Mouse (Mus musculus) ES-Bruce4 (cell line): ENCODE measurements around the gene Arhgap9. TPM values are rescaled to one million over a fixed set of nuclear protein-coding genes. Genes with fewer than 3 reads are reported as not detected.
A peak's percentile ranks its signal among the peaks of the same experiment; 100 is the strongest.

Source experiments
- H3K27ac ChIP-seq: 2 replicates; pipeline ENCODE4 v1.5.1; 2012; ENCODE audit warnings: low read length, inconsistent platforms; ENCODE audit not compliant: insufficient read depth
- H3K27me3 ChIP-seq: 2 replicates; pipeline ENCODE4 v1.6.1; 2012; ENCODE audit warnings: mild to moderate bottlenecking, low read length, inconsistent platforms; ENCODE audit not compliant: control insufficient read depth, poor library complexity, insufficient read depth, severe bottlenecking
- H3K36me3 ChIP-seq: 2 replicates; pipeline ENCODE4 v1.6.1; 2012; ENCODE audit warnings: inconsistent platforms, mild to moderate bottlenecking, low read length, moderate library complexity; ENCODE audit not compliant: control insufficient read depth, poor library complexity, insufficient read depth, severe bottlenecking
- H3K4me1 ChIP-seq: one replicate; pipeline ENCODE4 v1.8.1; 2011; ENCODE audit warnings: low read length; ENCODE audit not compliant: control insufficient read depth, insufficient read depth
- H3K4me3 ChIP-seq: 2 replicates; pipeline ENCODE4 v1.5.1; 2011; ENCODE audit warnings: low read depth, mild to moderate bottlenecking, low read length
- H3K9ac ChIP-seq: 2 replicates; pipeline ENCODE4 v1.6.1; 2012; ENCODE audit warnings: low read depth, mild to moderate bottlenecking, inconsistent platforms; ENCODE audit not compliant: poor library complexity, severe bottlenecking
- H3K9me3 ChIP-seq: replicated peaks from 2 replicates; pipeline ENCODE4 v1.6.1; 2012; ENCODE audit warnings: mild to moderate bottlenecking, low read length, inconsistent platforms; ENCODE audit not compliant: control insufficient read depth, poor library complexity, insufficient read depth, severe bottlenecking
- CTCF ChIP-seq: IDR thresholded peaks from one replicate; pipeline ENCODE4 v1.8.1; 2011; ENCODE audit warnings: low read depth, low read length
- EP300 ChIP-seq: IDR thresholded peaks from 2 replicates; pipeline ENCODE4 v1.6.1; 2011; ENCODE audit warnings: low read depth, low read length; ENCODE audit not compliant: insufficient read depth
- POLR2A ChIP-seq: IDR thresholded peaks from one replicate; pipeline ENCODE4 v1.8.1; 2011; ENCODE audit warnings: low read length; ENCODE audit not compliant: insufficient read depth
- polyA plus RNA-seq: library from polyadenylated mRNA; stranded (reverse); fragments of >200 nt; gene quantifications from 2 replicates; pipeline ENCODE4 v1.2.4, GENCODE M21; 2011; ENCODE audit warnings: low read depth; ENCODE audit not compliant: missing spikeins, insufficient read depth, insufficient read length

Arhgap9 gene
- polyA plus RNA-seq, 1 experiment = 8.5 TPM

- TF ChIP-seq CTCF = no peak
- no peak for TF ChIP-seq EP300
- TF ChIP-seq POLR2A = no peak
These were observed 4.5 kb upstream of the Arhgap9 start for GRCm38 (mm10) chr10:127317277-127317676.

DNA sequence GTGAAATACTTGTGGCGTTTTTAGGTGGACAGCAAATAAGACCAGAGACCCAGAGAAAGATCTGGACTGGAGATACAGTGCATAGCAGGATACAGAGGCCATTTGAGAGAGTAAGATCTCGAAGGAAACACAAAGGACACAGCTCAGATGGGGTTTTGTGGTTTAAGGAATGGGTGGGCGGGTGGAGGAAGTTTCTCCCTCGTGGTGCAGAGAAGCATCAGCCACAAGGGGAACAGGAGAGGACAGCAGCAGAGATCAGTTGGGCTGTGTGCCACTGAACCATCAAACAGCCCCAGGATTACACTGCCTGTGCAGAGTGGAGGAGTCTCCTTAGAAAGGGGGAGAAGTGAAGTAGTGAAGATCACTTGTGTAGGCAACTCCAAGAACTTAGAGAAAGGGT, 3.8 kb upstream of the Arhgap9 start:
- H3K27me3 ChIP-seq = no peaks in the 10 kb centered on the region
- H3K9ac ChIP-seq = no peak overlapping the region
- H3K4me3 ChIP-seq = no peak overlapping the region
- H3K36me3 ChIP-seq = no peaks in the 10 kb centered on the region
- TF ChIP-seq POLR2A (no peak), EP300 (no peak), CTCF (no peak)
- H3K27ac ChIP-seq = no peak overlapping the region
- no peaks in the 10 kb centered on the region for H3K9me3 ChIP-seq
- H3K4me1 ChIP-seq = peaks cover 6% of the 10 kb centered on the region

More at GRCm38 (mm10) chr10:127317277-127317676, 4.5 kb upstream of the Arhgap9 start:
- H3K9ac ChIP-seq = no peak overlapping the region
- no peak overlapping the region for H3K27ac ChIP-seq
- H3K36me3 ChIP-seq = no peaks in the 10 kb centered on the region
- no peaks in the 10 kb centered on the region for H3K9me3 ChIP-seq
- H3K4me3 ChIP-seq = no peak overlapping the region
- no peaks in the 10 kb centered on the region for H3K4me1 ChIP-seq
- H3K27me3 ChIP-seq = no peaks in the 10 kb centered on the region

DNA sequence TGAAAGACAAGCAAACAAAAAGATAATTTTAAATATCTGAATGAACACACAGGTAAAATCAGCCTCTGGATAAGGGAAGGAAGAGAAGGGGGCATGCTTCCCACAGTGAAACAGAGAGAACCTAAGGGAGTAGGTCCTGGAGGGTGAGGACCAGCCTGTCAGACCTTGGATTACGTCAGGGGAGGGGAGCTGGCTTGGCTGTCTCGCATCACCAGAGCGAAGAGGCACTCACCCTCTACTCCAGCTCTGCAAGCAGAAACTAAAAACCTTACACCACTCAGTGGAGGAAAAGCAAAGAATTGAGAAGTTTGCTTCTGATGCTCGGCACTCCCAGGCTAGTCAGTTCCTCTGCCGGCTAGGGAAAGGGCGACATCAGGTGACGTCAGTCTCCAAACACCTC, 1.8 kb upstream of the Arhgap9 start:
- H3K4me3 ChIP-seq = no peak overlapping the region
- H3K27me3 ChIP-seq = no peaks in the 10 kb centered on the region
- no peaks in the 10 kb centered on the region for H3K36me3 ChIP-seq
- H3K9ac ChIP-seq = no peak overlapping the region
- H3K9me3 ChIP-seq = no peaks in the 10 kb centered on the region
- H3K4me1 ChIP-seq = peaks cover 9% of the 10 kb centered on the region
- TF ChIP-seq EP300 (no peak), CTCF (no peak), POLR2A (no peak)
- no peak overlapping the region for H3K27ac ChIP-seq

- TF ChIP-seq EP300 = no peak
- Histone ChIP-seq H3K9me3 (no peaks in the 10 kb centered on the region), H3K9ac (peak overlapping the region; percentile 19; the same call in 1 of the 2 replicates), H3K27me3 (no peaks in the 10 kb centered on the region), H3K4me3 (peak overlapping the region; percentile 13), H3K27ac (no peak overlapping the region; the same call in 1 of the 2 replicates), H3K4me1 (peaks cover 10% of the 10 kb centered on the region), H3K36me3 (no peaks in the 10 kb centered on the region)
These were observed 414 bp downstream of the Arhgap9 start for GRCm38 (mm10) chr10:127322178-127322577.

- H3K9me3 ChIP-seq = no peaks in the 10 kb centered on the region
- no peaks in the 10 kb centered on the region for H3K36me3 ChIP-seq
- TF ChIP-seq POLR2A (no peak), CTCF (no peak), EP300 (no peak)
- no peaks in the 10 kb centered on the region for H3K27me3 ChIP-seq
- H3K9ac ChIP-seq = no peak overlapping the region
- no peak overlapping the region for H3K4me3 ChIP-seq
- peak overlapping the region; percentile 59; the same call in 1 of the 2 replicates for H3K27ac ChIP-seq
- peaks cover 10% of the 10 kb centered on the region for H3K4me1 ChIP-seq
These were observed 905 bp downstream of the Arhgap9 start for GRCm38 (mm10) chr10:127322669-127323068.

DNA sequence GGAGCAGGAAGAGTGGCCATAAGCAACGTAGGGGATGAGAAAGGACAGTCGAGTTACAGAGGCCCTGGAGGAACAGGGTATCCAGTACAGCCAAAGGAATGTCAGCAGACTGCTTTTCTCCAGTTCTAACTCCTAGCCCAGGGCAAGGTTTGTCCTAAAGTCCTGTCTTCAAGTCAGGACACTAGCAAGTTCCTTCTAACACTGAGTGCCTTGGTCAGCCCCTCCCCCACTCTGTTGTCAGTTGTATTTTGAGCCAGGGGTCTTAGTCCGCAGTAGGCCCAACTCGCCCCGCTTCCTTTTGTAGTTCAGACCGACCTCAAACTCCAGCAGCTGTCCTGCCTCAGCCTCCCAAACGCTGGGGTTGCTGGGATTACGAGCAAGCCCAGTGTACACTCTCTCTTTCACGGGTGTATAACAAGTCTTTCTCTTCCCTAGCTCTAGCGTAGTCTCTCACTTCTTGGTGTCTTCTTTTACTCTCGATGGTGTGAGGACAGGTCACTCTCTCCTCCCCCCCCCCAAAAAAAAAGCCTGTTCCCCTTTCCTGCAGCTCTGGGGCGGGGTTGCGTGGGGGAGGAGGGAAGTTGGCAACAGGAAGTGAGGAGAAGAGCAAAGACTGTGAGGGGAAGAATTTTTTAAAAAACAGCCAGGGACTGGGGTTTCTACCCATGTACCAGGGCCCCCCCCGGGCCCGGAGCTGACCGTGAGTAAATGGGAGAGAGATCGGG, 1.5 kb downstream of the Arhgap9 start:
- H3K4me1 ChIP-seq = peaks cover 12% of the 10 kb centered on the region

More for the DNA sequence above, 1.5 kb downstream of the Arhgap9 start:
- Histone ChIP-seq H3K27ac (peak overlapping the region; percentile 59), H3K9me3 (no peaks in the 10 kb centered on the region), H3K27me3 (no peaks in the 10 kb centered on the region), H3K36me3 (no peaks in the 10 kb centered on the region), H3K9ac (peak overlapping the region; percentile 54), H3K4me3 (0 out of 2 replicates have a peak overlapping the region, but pooled peaks have one; percentile 8)
- TF ChIP-seq CTCF = no peak
- peak; percentile 40; the same call in 1 of the 2 replicates for TF ChIP-seq EP300
